Mouse (Mus musculus): ENCODE measurements around the gene Elavl2. TPM values are rescaled to one million over a fixed set of nuclear protein-coding genes. Genes with fewer than 3 reads are reported as not detected.

Elavl2 gene
- polyA plus RNA-seq, 1 experiment from 2014 or later = 150 TPM

GRCm38 (mm10) chr4:91375372-91375687, 25.3 kb downstream of the Elavl2 start:
- Histone ChIP-seq H3K4me3 (peak overlapping the region; percentile 86), H3K27me3 (peaks cover 8% of the 10 kb centered on the region; the same call in 1 of the 2 replicates), H3K9ac (peak overlapping the region; percentile 96), H3K4me1 (replicated peaks) (peaks cover 46% of the 10 kb centered on the region), H3K4me2 (peak overlapping the region; percentile 93), H3K36me3 (no peaks in the 10 kb centered on the region), H3K27ac (replicated peaks) (peak overlapping the region; percentile 96), H3K9me3 (no peaks in the 10 kb centered on the region)
- ATAC-seq (ENCODE audit: low read depth) = no peak
- 1% methylated on average over 7 of the region's 7 CpGs for WGBS

GRCm38 (mm10) chr4:91374571-91375371, 25.8 kb downstream of the Elavl2 start:
- Histone ChIP-seq H3K9me3 (no peaks in the 10 kb centered on the region), H3K27ac (replicated peaks) (peak overlapping the region; percentile 96), H3K9ac (peak overlapping the region; percentile 96), H3K4me1 (replicated peaks) (peaks cover 46% of the 10 kb centered on the region), H3K4me2 (peak overlapping the region; percentile 93), H3K27me3 (peaks cover 6% of the 10 kb centered on the region; the same call in 1 of the 2 replicates), H3K4me3 (peak overlapping the region; percentile 86), H3K36me3 (no peaks in the 10 kb centered on the region)
- peak; percentile 19 for ATAC-seq (ENCODE audit: low read depth)
- under 1% methylated on average over 46 of the region's 46 CpGs for WGBS

GRCm38 (mm10) chr4:91372844-91373243, 27.7 kb downstream of the Elavl2 start:
- peak overlapping the region; percentile 93 for H3K4me2 ChIP-seq
- H3K4me3 ChIP-seq = peak overlapping the region; percentile 86
- peak overlapping the region; percentile 96 for H3K27ac ChIP-seq (replicated peaks)
- H3K4me1 ChIP-seq (replicated peaks) = peaks cover 56% of the 10 kb centered on the region
- peak overlapping the region; percentile 96 for H3K9ac ChIP-seq
- no peaks in the 10 kb centered on the region for H3K9me3 ChIP-seq
- WGBS = 6% methylated on average over 13 of the region's 13 CpGs
- H3K36me3 ChIP-seq = no peaks in the 10 kb centered on the region
- H3K27me3 ChIP-seq = peaks cover 5% of the 10 kb centered on the region; the same call in 1 of the 2 replicates
- no peak for ATAC-seq (ENCODE audit: low read depth)

- Histone ChIP-seq H3K27ac (replicated peaks) (peak overlapping the region; percentile 96), H3K9me3 (no peaks in the 10 kb centered on the region), H3K9ac (peak overlapping the region; percentile 96), H3K4me2 (peak overlapping the region; percentile 93), H3K4me3 (peak overlapping the region; percentile 86), H3K4me1 (replicated peaks) (peaks cover 55% of the 10 kb centered on the region), H3K27me3 (peaks cover 5% of the 10 kb centered on the region; the same call in 1 of the 2 replicates), H3K36me3 (no peaks in the 10 kb centered on the region)
- 0% methylated on average over 41 of the region's 44 CpGs for WGBS
- ATAC-seq (ENCODE audit: low read depth) = peak; percentile 60
Measured at GRCm38 (mm10) chr4:91371819-91372215, 28.8 kb downstream of the Elavl2 start.

GRCm38 (mm10) chr4:91371131-91371818, 29.3 kb downstream of the Elavl2 start:
- Histone ChIP-seq H3K27ac (replicated peaks) (peak overlapping the region; percentile 96), H3K27me3 (peaks cover 5% of the 10 kb centered on the region; the same call in 1 of the 2 replicates), H3K36me3 (no peaks in the 10 kb centered on the region), H3K9me3 (no peaks in the 10 kb centered on the region), H3K4me3 (peak overlapping the region; percentile 86), H3K9ac (peak overlapping the region; percentile 96), H3K4me1 (replicated peaks) (peaks cover 60% of the 10 kb centered on the region), H3K4me2 (peak overlapping the region; percentile 93)
- WGBS = under 1% methylated on average over 74 of the region's 82 CpGs
- peak; percentile 63 for ATAC-seq (ENCODE audit: low read depth)

- no peaks in the 10 kb centered on the region for H3K9me3 ChIP-seq
- H3K9ac ChIP-seq = 0 out of 2 replicates have a peak overlapping the region, but pooled peaks have one; percentile 34
- no peak overlapping the region for H3K4me3 ChIP-seq
- 82% methylated on average over 12 of the region's 12 CpGs for WGBS
- H3K27me3 ChIP-seq = no peaks in the 10 kb centered on the region
- no peak overlapping the region for H3K27ac ChIP-seq (replicated peaks)
- H3K4me2 ChIP-seq = 0 out of 2 replicates have a peak overlapping the region, but pooled peaks have one; percentile 3
- peaks cover 55% of the 10 kb centered on the region for H3K4me1 ChIP-seq (replicated peaks)
- peaks cover 15% of the 10 kb centered on the region; the same call in 1 of the 2 replicates for H3K36me3 ChIP-seq
- no peak for ATAC-seq (ENCODE audit: low read depth)
Measured at GRCm38 (mm10) chr4:91365276-91365675, 35.3 kb downstream of the Elavl2 start.

- Histone ChIP-seq H3K4me1 (replicated peaks) (peaks cover 47% of the 10 kb centered on the region), H3K36me3 (peaks cover 15% of the 10 kb centered on the region; the same call in 1 of the 2 replicates), H3K4me2 (no peak overlapping the region), H3K27me3 (no peaks in the 10 kb centered on the region), H3K27ac (replicated peaks) (no peak overlapping the region), H3K4me3 (no peak overlapping the region), H3K9ac (no peak overlapping the region), H3K9me3 (no peaks in the 10 kb centered on the region)
- ATAC-seq (ENCODE audit: low read depth) = no peak
- 72% methylated on average over 4 of the region's 4 CpGs for WGBS
Measured at GRCm38 (mm10) chr4:91363963-91364362, 36.6 kb downstream of the Elavl2 start.

- Histone ChIP-seq H3K4me2 (no peak overlapping the region), H3K4me3 (no peak overlapping the region), H3K36me3 (peaks cover 17% of the 10 kb centered on the region; the same call in 1 of the 2 replicates), H3K27ac (replicated peaks) (0 out of 2 replicates have a peak overlapping the region, but pooled peaks have one; percentile 9), H3K9ac (no peak overlapping the region), H3K27me3 (no peaks in the 10 kb centered on the region), H3K4me1 (replicated peaks) (peaks cover 51% of the 10 kb centered on the region), H3K9me3 (no peaks in the 10 kb centered on the region)
- WGBS = 31% methylated on average over 5 of the region's 5 CpGs
- ATAC-seq (ENCODE audit: low read depth) = peak; percentile 60
Measured at GRCm38 (mm10) chr4:91362520-91362919, 38.1 kb downstream of the Elavl2 start.

- WGBS = 69% methylated on average over 9 of the region's 9 CpGs
Measured at GRCm38 (mm10) chr4:91353138-91353537, 47.4 kb downstream of the Elavl2 start.

GRCm38 (mm10) chr4:91349579-91349978, 51.0 kb downstream of the Elavl2 start:
- H3K4me3 ChIP-seq = no peak overlapping the region
- H3K9me3 ChIP-seq = no peaks in the 10 kb centered on the region
- H3K27me3 ChIP-seq = no peaks in the 10 kb centered on the region
- ATAC-seq (ENCODE audit: low read depth) = no peak
- no peak overlapping the region for H3K4me2 ChIP-seq
- no peak overlapping the region for H3K9ac ChIP-seq
- no peak overlapping the region for H3K27ac ChIP-seq (replicated peaks)
- 0 out of 2 replicates have a peak, but pooled peaks cover 6% of the 10 kb centered on the region for H3K36me3 ChIP-seq
- peaks cover 33% of the 10 kb centered on the region for H3K4me1 ChIP-seq (replicated peaks)
- 85% methylated on average over 5 of the region's 5 CpGs for WGBS

More at GRCm38 (mm10) chr4:91353138-91353537, 47.4 kb downstream of the Elavl2 start:
- Histone ChIP-seq H3K9ac (no peak overlapping the region), H3K9me3 (no peaks in the 10 kb centered on the region), H3K27ac (replicated peaks) (no peak overlapping the region), H3K4me3 (no peak overlapping the region), H3K4me2 (no peak overlapping the region), H3K27me3 (no peaks in the 10 kb centered on the region), H3K36me3 (0 out of 2 replicates have a peak, but pooled peaks cover 10% of the 10 kb centered on the region), H3K4me1 (replicated peaks) (peaks cover 24% of the 10 kb centered on the region)
- ATAC-seq (ENCODE audit: low read depth) = no peak

- no peak overlapping the region for H3K9ac ChIP-seq
- H3K4me1 ChIP-seq (replicated peaks) = peaks cover 33% of the 10 kb centered on the region
- 89% methylated on average over 4 of the region's 4 CpGs for WGBS
- no peaks in the 10 kb centered on the region for H3K9me3 ChIP-seq
- no peaks in the 10 kb centered on the region for H3K27me3 ChIP-seq
- H3K4me2 ChIP-seq = no peak overlapping the region
- no peaks in the 10 kb centered on the region for H3K36me3 ChIP-seq
- H3K4me3 ChIP-seq = no peak overlapping the region
- no peak for ATAC-seq (ENCODE audit: low read depth)
- no peak overlapping the region for H3K27ac ChIP-seq (replicated peaks)
Measured at GRCm38 (mm10) chr4:91334177-91334576, 66.4 kb downstream of the Elavl2 start.

- peaks cover 33% of the 10 kb centered on the region for H3K4me1 ChIP-seq (replicated peaks)
- 89% methylated on average over 1 of the region's 1 CpGs for WGBS
- no peak for ATAC-seq (ENCODE audit: low read depth)
- no peak overlapping the region for H3K4me3 ChIP-seq
- no peak overlapping the region for H3K4me2 ChIP-seq
- no peak overlapping the region for H3K27ac ChIP-seq (replicated peaks)
- H3K9me3 ChIP-seq = no peaks in the 10 kb centered on the region
- H3K27me3 ChIP-seq = no peaks in the 10 kb centered on the region
- H3K36me3 ChIP-seq = peaks cover 22% of the 10 kb centered on the region; the same call in 1 of the 2 replicates
- no peak overlapping the region for H3K9ac ChIP-seq
Measured at GRCm38 (mm10) chr4:91310801-91311200, 89.8 kb downstream of the Elavl2 start.

Measured in neural tube, embryonic 13.5 days (tissue).